Mouse (Mus musculus) neutrophil, adult 65 days (primary cell): Measurements from ENCODE around the gene Chn1. TPM values are rescaled to one million over a fixed set of nuclear protein-coding genes. Genes with fewer than 3 reads are reported as not detected.

Source experiments
- total RNA-seq: library from RNA; stranded (reverse); gene quantifications from 2 replicates; pipeline ENCODE4 v1.2.4, GENCODE M21; 2023

Gene Chn1
- 0.69 TPM in 1 of 2 replicates, not detected in the other for total RNA-seq

GRCm38 (mm10) chr2:73774786-73775682, at the start of gene Chn1:
Gene Chn1 (minus strand): TSS chr2:73775346.

GRCm38 (mm10) chr2:73580166-73580565, 195.0 kb downstream of the Chn1 start, which contains the start of gene Chrna1:
Gene Chrna1 (minus strand): TSS chr2:73580338.

Other genes starting within 250 kb of the Chn1 start
- 151 and 191 TPM in 2 replicates for gene Wipf1, start 245.6 kb downstream of the Chn1 start, total RNA-seq
- gene Chrna1, start 195.0 kb downstream of the Chn1 start, total RNA-seq = 0.09 and 0.16 TPM in 2 replicates
- 56.5 and 78.7 TPM in 2 replicates for gene Atf2, start 117.3 kb upstream of the Chn1 start, total RNA-seq
- 119 and 121 TPM in 2 replicates for gene Atp5g3, start 136.0 kb upstream of the Chn1 start, total RNA-seq